Mouse (Mus musculus) neural tube, embryonic 10.5 days (tissue): ENCODE data around the gene Crnn.

Experiments used
- DNase-seq: peaks from one replicate; pipeline ENCODE4 v3.0.0-alpha.2; 2017; ENCODE audit warnings: low spot score; ENCODE audit errors: extremely low spot score

The Crnn gene

GRCm38 (mm10) chr3:93144510-93145051 is at the start of gene Crnn:
Gene Crnn, plus strand, starts transcription at chr3:93144787.
- DNase-seq = no peak

GRCm38 (mm10) chr3:93096447-93096846 is 48.1 kb upstream of the Crnn start:
- DNase-seq = no peak

GRCm38 (mm10) chr3:93111668-93112067 is 32.9 kb upstream of the Crnn start:
- no peak for DNase-seq

GRCm38 (mm10) chr3:93114481-93114880 is 30.1 kb upstream of the Crnn start:
- peak; percentile 36 for DNase-seq

GRCm38 (mm10) chr3:93119101-93119500 is 25.5 kb upstream of the Crnn start:
- no peak for DNase-seq

GRCm38 (mm10) chr3:93128052-93128451 is 16.5 kb upstream of the Crnn start:
- DNase-seq = no peak

GRCm38 (mm10) chr3:93129076-93129475 is 15.5 kb upstream of the Crnn start:
- no peak for DNase-seq

- DNase-seq = peak; percentile 44
Observed at GRCm38 (mm10) chr3:93130460-93130859, 14.1 kb upstream of the Crnn start.

GRCm38 (mm10) chr3:93162502-93162901 is 17.9 kb downstream of the Crnn start:
- no peak for DNase-seq

- no peak for DNase-seq
Observed at GRCm38 (mm10) chr3:93162996-93163592, 18.5 kb downstream of the Crnn start.

- no peak for DNase-seq
Observed at GRCm38 (mm10) chr3:93180856-93181255, 36.3 kb downstream of the Crnn start.

GRCm38 (mm10) chr3:93196978-93197377 is 52.4 kb downstream of the Crnn start, which contains the start of gene Flg2:
Gene Flg2, plus strand, starts transcription at chr3:93197278.
- DNase-seq = no peak
